Mouse (Mus musculus) Muller cell, postnatal 12 days (primary cell): Measurements from ENCODE around the gene Prrt4.

Source experiments
- DNase-seq: peaks from one replicate; pipeline ENCODE4 v3.0.0-alpha.2; 2015; ENCODE audit errors: inconsistent ontology term

Prrt4 gene

DNA sequence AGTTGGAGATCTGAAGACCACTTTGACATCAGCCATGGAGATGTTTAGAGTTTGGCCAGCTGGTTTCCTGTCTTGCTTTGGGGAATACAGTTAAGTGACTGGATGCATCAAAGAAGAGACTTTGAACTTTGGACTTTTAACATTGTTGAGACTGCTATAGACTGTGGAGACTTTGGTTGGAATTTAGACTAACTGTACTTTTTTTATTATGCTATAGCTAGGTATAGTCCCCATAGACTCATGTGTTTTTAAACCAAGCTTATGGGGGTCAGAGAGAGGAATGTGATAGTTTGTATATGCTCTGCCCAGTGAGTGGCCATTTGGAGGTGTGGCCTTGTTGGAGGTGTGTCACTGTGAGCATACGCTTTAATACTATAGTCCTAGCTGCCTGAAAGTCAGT is 29.4 kb downstream of the Prrt4 start:
- DNase-seq: no peak

DNA sequence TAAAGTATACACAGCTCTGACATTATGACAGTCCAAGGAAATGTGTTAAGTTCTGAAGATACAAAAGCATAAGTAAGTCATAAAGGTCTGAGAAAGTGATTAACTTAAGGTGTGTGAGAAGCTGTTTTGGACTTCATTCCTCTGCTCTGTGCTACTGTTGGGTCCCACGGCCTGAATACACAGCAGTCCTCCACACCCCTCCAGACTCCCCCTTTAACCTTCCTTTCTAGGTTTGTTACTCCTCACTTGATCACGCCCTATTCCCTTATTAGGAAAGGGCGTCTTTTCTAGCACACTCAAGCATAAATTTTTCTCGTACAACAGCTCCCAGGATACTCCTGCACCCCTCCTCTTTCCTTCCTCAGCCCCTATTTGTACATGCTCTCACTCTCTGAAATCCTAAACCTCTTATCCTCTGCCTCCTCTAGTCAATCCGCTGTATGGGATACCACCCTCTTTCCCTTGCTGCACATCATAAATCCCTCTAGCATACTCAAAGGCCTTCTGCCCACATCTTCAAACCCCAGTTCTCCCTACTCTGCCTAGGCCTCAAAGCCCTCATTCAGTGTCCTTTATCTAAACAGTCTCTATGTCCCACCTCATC is 31.9 kb downstream of the Prrt4 start:
- DNase-seq: no peak

DNA sequence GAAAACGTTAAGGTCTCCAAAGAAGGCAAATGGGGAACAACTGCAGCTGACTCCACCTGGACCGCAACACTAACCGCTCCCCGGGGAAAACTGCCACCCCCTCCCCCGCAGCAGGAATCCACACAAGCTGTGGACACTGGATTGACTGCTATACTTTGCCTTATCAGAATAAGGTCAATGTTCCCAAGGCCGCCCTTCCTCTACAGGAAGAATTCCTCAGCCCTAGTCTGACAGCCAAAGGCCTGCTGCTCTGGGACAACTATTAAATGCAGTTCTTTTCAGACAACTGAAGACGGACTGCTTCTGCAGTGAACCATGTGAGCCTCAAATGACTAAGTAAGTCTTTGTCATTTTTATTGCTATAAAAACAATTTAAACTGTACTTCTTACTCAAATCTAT is 32.7 kb downstream of the Prrt4 start:
- DNase-seq: no peak

DNA sequence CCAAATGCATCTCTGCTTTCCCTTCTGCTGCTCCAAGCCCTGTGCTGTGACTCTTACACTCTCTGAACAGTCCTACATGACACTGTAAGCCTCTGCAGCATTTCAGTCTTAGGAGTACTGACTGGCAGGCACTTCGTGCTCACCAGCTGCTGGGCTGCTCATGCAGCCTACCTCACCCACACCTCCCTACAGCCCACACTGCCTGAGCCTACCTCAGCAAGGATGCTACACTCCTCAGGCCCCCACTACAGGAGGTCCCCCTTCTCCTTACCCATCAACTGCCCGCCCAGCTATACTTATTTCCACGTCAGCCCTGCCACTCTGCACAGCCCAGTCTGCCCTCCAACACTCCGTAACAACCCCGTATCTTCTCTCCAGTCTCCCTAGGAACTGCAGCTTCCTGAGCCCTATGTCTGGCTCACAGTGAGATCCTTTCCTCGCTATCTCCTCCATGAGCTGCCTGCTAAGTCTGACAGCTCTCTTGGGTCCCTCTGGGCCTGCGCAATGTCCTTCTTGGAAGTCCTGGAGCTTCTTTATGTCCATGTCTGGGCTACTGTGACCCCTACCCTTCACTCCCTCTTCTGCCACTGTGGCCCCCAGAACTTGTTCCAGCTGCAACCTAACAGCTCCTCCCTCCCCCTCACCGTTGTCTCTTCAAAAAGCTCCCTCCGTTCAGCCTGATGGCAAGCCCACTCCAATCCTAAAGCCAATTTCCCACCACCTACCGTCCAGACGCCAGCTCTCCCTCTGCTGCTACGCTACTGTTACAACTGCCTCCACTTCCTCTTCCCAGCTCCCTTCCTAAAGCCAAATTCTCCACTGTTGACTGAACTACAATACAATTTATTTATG is 33.7 kb downstream of the Prrt4 start:
- DNase-seq: no peak

DNA sequence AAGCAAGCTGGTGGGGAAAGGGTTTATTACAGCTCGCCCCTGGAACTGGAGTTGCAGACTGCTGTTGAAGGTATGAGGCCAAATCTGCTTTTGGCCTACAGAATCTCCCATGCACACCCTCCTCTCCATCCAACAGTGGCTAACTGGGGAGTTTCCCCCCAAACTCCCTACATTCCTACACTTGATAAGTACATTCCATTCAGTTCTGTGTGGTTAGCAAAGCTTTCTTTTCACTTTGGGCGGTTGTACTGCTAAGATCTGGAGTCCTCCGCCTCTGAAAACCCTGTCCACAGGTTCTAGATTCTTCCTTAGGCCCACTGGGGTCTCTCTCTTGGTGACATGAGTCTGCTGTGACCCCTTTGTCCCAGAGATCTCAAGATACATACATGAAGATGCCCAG is 34.4 kb downstream of the Prrt4 start:
- peak; percentile 48 for DNase-seq

DNA sequence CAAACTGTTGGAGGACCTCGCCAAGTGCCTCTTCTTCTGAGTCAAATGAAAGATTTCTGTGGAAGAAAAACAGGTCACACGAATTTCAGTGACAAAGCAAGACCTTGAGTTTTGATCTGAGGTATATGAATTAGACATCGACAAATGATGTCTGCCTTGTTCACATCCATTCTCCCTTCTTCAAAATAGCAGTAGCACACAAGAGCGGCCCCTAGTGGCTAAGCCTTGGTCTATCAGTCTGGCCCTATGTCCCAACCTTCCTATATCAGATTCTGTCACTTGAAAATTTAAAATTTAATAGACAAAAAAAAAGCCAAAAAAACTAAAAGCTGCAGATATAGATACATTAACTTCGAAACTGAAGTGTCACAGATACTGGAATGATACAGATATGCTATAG is 35.8 kb downstream of the Prrt4 start:
- peak; percentile 10 for DNase-seq

DNA sequence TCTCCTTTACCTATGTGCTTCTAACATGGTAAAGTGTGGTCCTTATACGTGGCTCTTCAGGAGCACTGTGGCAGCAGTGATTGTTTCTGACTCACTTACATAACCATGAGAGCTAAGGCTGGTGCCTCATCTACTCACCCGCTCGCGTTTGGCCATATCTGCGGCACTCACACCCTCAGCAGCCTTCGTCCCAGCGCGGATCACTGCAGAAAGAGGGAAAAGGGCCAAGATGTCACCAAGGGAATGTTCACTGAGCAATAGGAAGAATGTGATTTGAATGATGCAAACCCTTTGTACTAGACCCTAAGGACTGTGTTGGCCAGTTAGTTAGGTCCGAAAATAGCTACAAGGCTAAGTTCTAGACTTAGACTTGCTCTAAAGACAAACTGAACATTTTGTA is 41.9 kb downstream of the Prrt4 start:
- DNase-seq: no peak

DNA sequence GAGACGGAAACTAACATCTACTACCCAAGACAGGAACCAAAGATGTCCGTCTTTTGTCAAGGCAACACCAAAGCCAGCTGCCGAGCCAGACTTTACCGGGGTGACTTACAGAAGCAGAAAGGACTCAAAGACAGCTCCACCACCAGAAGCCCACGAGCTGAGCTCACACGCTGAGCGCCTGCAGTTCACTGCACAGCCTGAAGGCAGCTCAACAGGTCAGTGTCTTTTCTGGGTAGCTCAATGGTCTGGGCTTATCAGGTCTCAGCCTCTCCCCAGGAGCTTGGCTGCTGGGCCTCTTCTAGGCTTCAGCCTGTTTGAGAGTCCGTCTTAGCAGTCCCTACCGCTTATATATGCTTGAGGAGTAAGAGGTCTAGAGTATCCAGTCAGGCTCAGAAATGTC is 46.3 kb downstream of the Prrt4 start:
- DNase-seq: no peak

DNA sequence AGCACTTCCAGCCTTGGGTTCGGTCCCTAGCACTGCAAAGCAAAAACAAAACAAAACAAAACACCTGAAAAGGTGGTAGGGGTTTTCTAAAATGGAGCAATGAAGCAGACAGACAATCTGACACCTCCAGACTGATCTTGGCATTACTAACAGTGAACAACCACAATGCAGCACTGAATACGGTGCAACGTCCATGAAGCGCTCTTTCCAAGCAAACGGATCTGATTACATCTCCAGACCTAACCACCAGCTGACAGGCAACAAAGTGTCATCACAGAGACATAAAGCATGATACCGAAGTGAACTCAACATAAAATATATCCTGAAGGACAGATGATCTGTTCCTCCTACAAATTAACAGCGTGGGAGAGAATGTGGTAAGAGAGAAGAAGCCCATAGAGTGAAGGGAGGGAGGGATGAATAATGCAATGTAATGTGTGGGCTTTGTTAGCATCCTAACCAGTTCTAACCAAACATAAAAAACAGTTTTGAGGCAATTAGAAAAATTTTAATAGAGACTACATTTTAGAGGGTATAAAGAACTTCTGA is 52.4 kb downstream of the Prrt4 start:
- no peak for DNase-seq

DNA sequence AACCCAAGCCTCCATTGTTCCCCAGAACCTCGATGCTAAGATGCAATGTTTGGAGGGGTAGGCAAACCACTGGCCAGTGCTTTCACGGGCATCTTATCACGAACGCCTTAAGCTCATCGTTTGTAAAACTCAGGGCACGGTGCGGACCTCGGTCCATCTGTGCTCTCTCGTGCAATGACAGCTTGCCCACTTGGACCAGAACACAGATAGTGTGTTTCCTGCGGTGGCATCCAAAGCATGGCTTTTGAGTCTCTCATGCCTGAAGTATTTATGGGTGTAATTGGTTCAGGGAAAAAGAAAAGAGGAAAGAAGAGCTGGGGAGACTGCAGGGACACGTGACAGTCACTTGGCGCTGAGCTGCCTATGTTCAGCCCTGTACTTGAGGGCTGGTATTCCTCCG is 59.4 kb downstream of the Prrt4 start:
- DNase-seq: no peak
